Mouse (Mus musculus): Measurements from ENCODE around the gene Lrrc72. TPM values are rescaled to one million over a fixed set of nuclear protein-coding genes. Genes with fewer than 3 reads are reported as not detected.

Lrrc72 gene
- not detected in 2 replicates for polyA plus RNA-seq (2014; fragmentation: Nextera tagmentation; extraction: Ambion mirVana)

DNA sequence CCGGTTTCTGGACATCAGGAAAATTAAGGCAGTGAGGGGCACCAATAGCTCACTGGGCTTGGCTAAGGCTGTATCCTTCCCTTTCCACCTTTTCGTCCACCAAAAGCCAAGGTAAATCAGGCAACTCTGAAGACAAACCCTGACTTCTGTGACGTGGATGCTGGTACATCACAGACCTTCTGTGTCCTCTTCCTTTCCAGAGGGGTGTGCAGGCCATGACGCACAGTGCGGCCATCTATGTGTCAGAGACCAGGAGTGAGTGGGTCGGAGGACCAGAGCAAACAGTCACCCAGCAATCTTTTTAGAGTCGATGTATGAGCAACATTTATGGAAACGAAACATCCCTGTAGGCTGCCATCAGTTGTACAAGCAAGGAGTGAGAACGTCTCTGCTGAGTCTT lies at the start of gene Lrrc72:
Gene Lrrc72, minus strand, starts transcription at position 101 of the 400 bp plus-strand sequence.
- H3K4me2 ChIP-seq (ENCODE audit: low read depth): no peak within 1 kb of the TSS
- H3K27ac ChIP-seq (ENCODE audit: low read depth, low read length): no peak within 1 kb of the TSS
- H3K36me3 ChIP-seq (ENCODE audit: control insufficient read depth, insufficient read depth, low read length): no peaks in the 10 kb centered on the region
- ATAC-seq (ENCODE audit: insufficient read depth, low FRiP score, low TSS enrichment) (no peak), DNase-seq (ENCODE audit: low spot score) (no peak)
- H3K9me3 ChIP-seq (ENCODE audit: control insufficient read depth, low read length): no peaks in the 10 kb centered on the region
- no peaks in the 10 kb centered on the region for H3K4me1 ChIP-seq (ENCODE audit: control insufficient read depth, insufficient read depth, low read length)
- H3K4me3 ChIP-seq (ENCODE audit: low read depth, low read length): no peak within 1 kb of the TSS
- WGBS: 94% methylated on average over 9 of the region's 9 CpGs
- H3K27me3 ChIP-seq (ENCODE audit: control insufficient read depth, insufficient read depth, low read length): no peaks in the 10 kb centered on the region
- no peak within 1 kb of the TSS for H3K9ac ChIP-seq (ENCODE audit: low read length)

DNA sequence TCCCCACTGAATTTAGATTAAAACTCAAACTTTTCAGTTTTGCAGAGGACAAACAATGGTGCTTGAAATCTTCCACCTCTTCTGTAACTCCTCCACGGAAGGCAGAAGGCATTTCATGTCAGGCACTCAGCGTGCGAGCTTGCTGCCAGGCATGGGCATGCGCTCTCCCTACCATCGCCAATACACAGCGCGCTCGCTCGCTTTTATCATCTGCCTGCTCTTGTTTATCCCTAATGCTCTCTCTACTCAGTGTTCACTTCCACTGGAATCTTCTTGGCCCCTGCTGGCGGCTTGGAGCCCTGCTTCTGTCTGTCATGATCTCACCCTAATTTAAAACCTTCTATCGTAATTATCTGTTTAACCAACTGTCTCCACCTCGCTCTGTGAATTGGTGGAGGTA lies 49.1 kb upstream of the Lrrc72 start:
- Histone ChIP-seq H3K4me3 (ENCODE audit: low read depth, low read length) (no peak overlapping the region), H3K36me3 (ENCODE audit: control insufficient read depth, insufficient read depth, low read length) (no peaks in the 10 kb centered on the region), H3K4me2 (ENCODE audit: low read depth) (no peak overlapping the region), H3K27ac (ENCODE audit: low read depth, low read length) (no peak overlapping the region), H3K9ac (ENCODE audit: low read length) (no peak overlapping the region), H3K27me3 (ENCODE audit: control insufficient read depth, insufficient read depth, low read length) (no peaks in the 10 kb centered on the region), H3K4me1 (ENCODE audit: control insufficient read depth, insufficient read depth, low read length) (no peaks in the 10 kb centered on the region), H3K9me3 (ENCODE audit: control insufficient read depth, low read length) (no peaks in the 10 kb centered on the region)
- 88% methylated on average over 12 of the region's 12 CpGs for WGBS
- ATAC-seq (ENCODE audit: insufficient read depth, low FRiP score, low TSS enrichment) (no peak), DNase-seq (ENCODE audit: low spot score) (no peak)

DNA sequence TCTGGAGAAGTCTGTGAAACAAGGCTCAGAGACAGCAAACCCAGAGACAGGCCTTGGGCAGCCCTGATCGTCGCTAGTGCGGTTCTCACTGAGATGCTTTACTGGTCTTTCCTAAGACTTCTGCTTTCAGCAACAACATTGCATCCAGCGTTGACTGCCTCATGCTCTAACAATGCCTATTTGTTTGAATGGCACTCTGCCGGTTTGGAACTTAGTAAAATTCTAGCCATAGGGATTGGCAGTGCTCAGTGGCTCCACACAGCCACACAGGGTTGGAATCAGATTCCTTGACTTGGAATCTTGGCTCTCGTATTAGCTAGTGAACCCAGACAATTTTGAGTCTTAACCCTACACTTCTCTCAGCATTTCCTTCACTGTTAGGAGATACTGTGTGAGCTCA lies 38.1 kb upstream of the Lrrc72 start:
- ATAC-seq (ENCODE audit: insufficient read depth, low FRiP score, low TSS enrichment) (no peak), DNase-seq (ENCODE audit: low spot score) (no peak)
- no peak overlapping the region for H3K9ac ChIP-seq (ENCODE audit: low read length)
- no peak overlapping the region for H3K27ac ChIP-seq (ENCODE audit: low read depth, low read length)
- no peak overlapping the region for H3K4me3 ChIP-seq (ENCODE audit: low read depth, low read length)
- 86% methylated on average over 6 of the region's 6 CpGs for WGBS
- no peaks in the 10 kb centered on the region for H3K27me3 ChIP-seq (ENCODE audit: control insufficient read depth, insufficient read depth, low read length)
- H3K36me3 ChIP-seq (ENCODE audit: control insufficient read depth, insufficient read depth, low read length): no peaks in the 10 kb centered on the region
- no peaks in the 10 kb centered on the region for H3K4me1 ChIP-seq (ENCODE audit: control insufficient read depth, insufficient read depth, low read length)
- no peaks in the 10 kb centered on the region for H3K9me3 ChIP-seq (ENCODE audit: control insufficient read depth, low read length)
- no peak overlapping the region for H3K4me2 ChIP-seq (ENCODE audit: low read depth)

DNA sequence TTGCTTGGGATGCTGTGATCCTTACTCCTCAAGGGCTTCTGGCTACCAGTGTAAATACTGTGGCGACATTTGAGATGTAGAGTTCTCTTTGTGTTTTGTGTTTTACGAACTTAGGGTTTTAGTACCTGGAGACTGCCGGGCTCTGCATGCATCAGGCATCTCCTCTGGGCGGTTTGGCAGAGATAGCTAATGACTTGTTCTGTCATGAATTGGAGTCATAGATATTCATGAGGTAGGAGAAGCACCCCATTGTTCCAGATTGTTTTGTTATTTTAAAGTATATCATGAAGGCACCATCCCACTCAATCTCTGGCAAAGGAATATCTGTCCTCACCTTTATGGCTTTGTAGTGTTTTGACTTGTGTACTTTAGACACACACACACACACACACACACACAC lies 37.3 kb upstream of the Lrrc72 start:
- Histone ChIP-seq H3K4me1 (ENCODE audit: control insufficient read depth, insufficient read depth, low read length) (no peaks in the 10 kb centered on the region), H3K4me3 (ENCODE audit: low read depth, low read length) (no peak overlapping the region), H3K27me3 (ENCODE audit: control insufficient read depth, insufficient read depth, low read length) (no peaks in the 10 kb centered on the region), H3K9me3 (ENCODE audit: control insufficient read depth, low read length) (no peaks in the 10 kb centered on the region), H3K9ac (ENCODE audit: low read length) (no peak overlapping the region), H3K27ac (ENCODE audit: low read depth, low read length) (no peak overlapping the region), H3K36me3 (ENCODE audit: control insufficient read depth, insufficient read depth, low read length) (no peaks in the 10 kb centered on the region), H3K4me2 (ENCODE audit: low read depth) (no peak overlapping the region)
- no peak for ATAC-seq (ENCODE audit: insufficient read depth, low FRiP score, low TSS enrichment)
- 76% methylated on average over 4 of the region's 4 CpGs for WGBS
- DNase-seq (ENCODE audit: low spot score): no peak

DNA sequence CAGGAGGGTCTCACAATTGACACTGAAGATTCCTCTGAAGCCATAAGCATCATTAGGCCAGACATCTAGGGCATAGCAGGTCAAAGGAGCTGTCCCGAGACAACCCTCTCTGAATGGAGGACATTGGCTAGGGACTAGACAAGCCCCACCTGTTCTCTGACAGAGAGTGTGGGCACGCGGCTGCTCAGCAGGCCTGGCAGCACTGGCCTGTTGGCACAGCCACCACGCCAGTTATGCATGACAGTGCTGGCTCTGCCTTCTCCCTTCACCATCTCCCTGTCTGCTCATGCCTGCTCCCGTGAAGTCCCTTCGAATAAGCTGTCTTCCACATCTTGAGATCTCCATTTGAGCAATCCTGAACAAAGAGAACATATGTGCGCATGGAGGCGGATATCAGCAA lies 36.4 kb upstream of the Lrrc72 start:
- Histone ChIP-seq H3K4me2 (ENCODE audit: low read depth) (no peak overlapping the region), H3K27me3 (ENCODE audit: control insufficient read depth, insufficient read depth, low read length) (no peaks in the 10 kb centered on the region), H3K4me1 (ENCODE audit: control insufficient read depth, insufficient read depth, low read length) (no peaks in the 10 kb centered on the region), H3K4me3 (ENCODE audit: low read depth, low read length) (no peak overlapping the region), H3K27ac (ENCODE audit: low read depth, low read length) (no peak overlapping the region), H3K36me3 (ENCODE audit: control insufficient read depth, insufficient read depth, low read length) (no peaks in the 10 kb centered on the region), H3K9me3 (ENCODE audit: control insufficient read depth, low read length) (no peaks in the 10 kb centered on the region), H3K9ac (ENCODE audit: low read length) (no peak overlapping the region)
- no peak for DNase-seq (ENCODE audit: low spot score)
- ATAC-seq (ENCODE audit: insufficient read depth, low FRiP score, low TSS enrichment): no peak
- 91% methylated on average over 8 of the region's 8 CpGs for WGBS

- DNase-seq (ENCODE audit: low spot score): no peak
- WGBS: 84% methylated on average over 3 of the region's 3 CpGs
- Histone ChIP-seq H3K4me3 (ENCODE audit: low read depth, low read length) (no peak overlapping the region), H3K27ac (ENCODE audit: low read depth, low read length) (no peak overlapping the region), H3K4me2 (ENCODE audit: low read depth) (no peak overlapping the region), H3K36me3 (ENCODE audit: control insufficient read depth, insufficient read depth, low read length) (no peaks in the 10 kb centered on the region), H3K9me3 (ENCODE audit: control insufficient read depth, low read length) (no peaks in the 10 kb centered on the region), H3K4me1 (ENCODE audit: control insufficient read depth, insufficient read depth, low read length) (no peaks in the 10 kb centered on the region), H3K9ac (ENCODE audit: low read length) (no peak overlapping the region), H3K27me3 (ENCODE audit: control insufficient read depth, insufficient read depth, low read length) (no peaks in the 10 kb centered on the region)
- no peak for ATAC-seq (ENCODE audit: insufficient read depth, low FRiP score, low TSS enrichment)
Observed at GRCm38 (mm10) chr12:36274823-36275222, 21.6 kb upstream of the Lrrc72 start.

GRCm38 (mm10) chr12:36267670-36268246 lies 14.6 kb upstream of the Lrrc72 start:
- 92% methylated on average over 8 of the region's 8 CpGs for WGBS

DNA sequence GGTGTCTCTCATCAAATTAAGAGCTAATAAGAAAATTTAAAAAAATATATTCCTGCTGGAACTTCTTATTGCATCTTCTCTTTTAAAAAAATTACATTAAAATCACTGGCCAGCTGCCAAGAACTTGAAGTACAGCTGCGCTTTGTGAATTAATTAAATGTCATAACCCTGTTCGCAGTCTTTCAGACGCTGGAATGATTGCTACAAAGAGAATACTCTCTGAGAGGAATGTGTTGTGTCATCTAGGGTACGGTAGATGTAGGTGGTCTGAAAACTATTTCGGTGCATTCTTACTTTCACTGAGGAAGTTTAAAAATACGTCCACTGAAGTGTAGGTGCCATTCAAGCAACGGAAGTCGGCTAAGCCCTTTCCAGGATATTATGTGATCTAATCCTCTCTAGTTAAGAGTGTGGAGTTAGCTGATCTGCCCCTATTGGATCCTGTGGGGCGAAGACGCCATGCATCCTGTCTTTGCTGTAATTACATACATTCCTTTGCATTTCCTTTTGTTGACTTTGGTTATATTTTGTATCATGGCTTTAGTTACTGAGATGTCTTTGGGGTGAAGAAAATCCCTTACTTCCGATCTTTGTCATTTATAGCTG lies 9.0 kb upstream of the Lrrc72 start:
- no peak overlapping the region for H3K4me2 ChIP-seq (ENCODE audit: low read depth)
- H3K36me3 ChIP-seq (ENCODE audit: control insufficient read depth, insufficient read depth, low read length): no peaks in the 10 kb centered on the region
- DNase-seq (ENCODE audit: low spot score) (no peak), ATAC-seq (ENCODE audit: insufficient read depth, low FRiP score, low TSS enrichment) (no peak)
- no peak overlapping the region for H3K27ac ChIP-seq (ENCODE audit: low read depth, low read length)
- no peak overlapping the region for H3K4me3 ChIP-seq (ENCODE audit: low read depth, low read length)
- no peak overlapping the region for H3K9ac ChIP-seq (ENCODE audit: low read length)
- H3K4me1 ChIP-seq (ENCODE audit: control insufficient read depth, insufficient read depth, low read length): no peaks in the 10 kb centered on the region
- WGBS: 91% methylated on average over 11 of the region's 11 CpGs
- no peaks in the 10 kb centered on the region for H3K9me3 ChIP-seq (ENCODE audit: control insufficient read depth, low read length)
- H3K27me3 ChIP-seq (ENCODE audit: control insufficient read depth, insufficient read depth, low read length): no peaks in the 10 kb centered on the region

More at GRCm38 (mm10) chr12:36267670-36268246, 14.6 kb upstream of the Lrrc72 start:
- no peaks in the 10 kb centered on the region for H3K9me3 ChIP-seq (ENCODE audit: control insufficient read depth, low read length)
- H3K4me1 ChIP-seq (ENCODE audit: control insufficient read depth, insufficient read depth, low read length): no peaks in the 10 kb centered on the region
- H3K27ac ChIP-seq (ENCODE audit: low read depth, low read length): no peak overlapping the region
- no peaks in the 10 kb centered on the region for H3K36me3 ChIP-seq (ENCODE audit: control insufficient read depth, insufficient read depth, low read length)
- DNase-seq (ENCODE audit: low spot score): no peak
- no peak overlapping the region for H3K4me2 ChIP-seq (ENCODE audit: low read depth)
- no peak for ATAC-seq (ENCODE audit: insufficient read depth, low FRiP score, low TSS enrichment)
- no peak overlapping the region for H3K9ac ChIP-seq (ENCODE audit: low read length)
- no peak overlapping the region for H3K4me3 ChIP-seq (ENCODE audit: low read depth, low read length)
- no peaks in the 10 kb centered on the region for H3K27me3 ChIP-seq (ENCODE audit: control insufficient read depth, insufficient read depth, low read length)

DNA sequence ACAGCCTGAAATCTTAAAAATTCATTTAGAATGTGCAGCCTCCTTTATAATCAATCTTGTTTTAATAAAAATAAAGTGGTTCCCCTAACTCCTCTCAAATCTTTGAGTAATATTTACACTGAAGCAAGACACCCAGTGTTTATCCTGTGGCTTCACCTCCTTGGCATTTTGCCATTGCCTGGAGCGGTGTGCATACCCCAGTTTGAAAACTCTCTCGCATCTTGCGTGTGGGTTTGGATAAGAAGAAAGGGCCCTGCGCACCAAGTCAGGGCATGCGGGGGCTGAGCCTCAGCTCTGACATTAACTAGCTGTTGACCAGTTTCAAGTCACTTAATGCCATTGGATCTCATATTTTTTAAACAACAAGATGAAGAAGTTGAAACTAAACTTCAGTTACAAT lies 2.2 kb upstream of the Lrrc72 start:
- Histone ChIP-seq H3K27ac (ENCODE audit: low read depth, low read length) (no peak overlapping the region), H3K4me1 (ENCODE audit: control insufficient read depth, insufficient read depth, low read length) (no peaks in the 10 kb centered on the region), H3K9ac (ENCODE audit: low read length) (no peak overlapping the region), H3K36me3 (ENCODE audit: control insufficient read depth, insufficient read depth, low read length) (no peaks in the 10 kb centered on the region), H3K27me3 (ENCODE audit: control insufficient read depth, insufficient read depth, low read length) (no peaks in the 10 kb centered on the region), H3K4me3 (ENCODE audit: low read depth, low read length) (no peak overlapping the region), H3K4me2 (ENCODE audit: low read depth) (no peak overlapping the region), H3K9me3 (ENCODE audit: control insufficient read depth, low read length) (no peaks in the 10 kb centered on the region)
- no peak for ATAC-seq (ENCODE audit: insufficient read depth, low FRiP score, low TSS enrichment)
- WGBS: 77% methylated on average over 5 of the region's 5 CpGs
- no peak for DNase-seq (ENCODE audit: low spot score)

Data from neural tube, embryonic 11.5 days (tissue).